Mouse (Mus musculus) embryonic stem cell, embryonic (primary cell): ENCODE data around the gene Rtkn.

Experiments used
- CTCF ChIA-PET, 4 experiments: fragments of 300-600 bp in 2 of 4; fragments of 350-600 bp in 2 of 4; sonication (Branson Sonifier 250); formaldehyde crosslinking; loops; one replicate each; lab custom pipeline; 2022; ENCODE audit warnings: inconsistent platforms in 2 of 4; lab: Charles Lee
- POLR2A ChIA-PET, 4 experiments: fragments of 300-600 bp in 2 of 4; fragments of 350-600 bp in 2 of 4; sonication (Branson Sonifier 250); formaldehyde crosslinking; loops; one replicate each; lab custom pipeline; 2022; ENCODE audit warnings: antibody characterized with exemption in 4 of 4, inconsistent platforms in 1 of 4; lab: Charles Lee

The Rtkn gene

DNA sequence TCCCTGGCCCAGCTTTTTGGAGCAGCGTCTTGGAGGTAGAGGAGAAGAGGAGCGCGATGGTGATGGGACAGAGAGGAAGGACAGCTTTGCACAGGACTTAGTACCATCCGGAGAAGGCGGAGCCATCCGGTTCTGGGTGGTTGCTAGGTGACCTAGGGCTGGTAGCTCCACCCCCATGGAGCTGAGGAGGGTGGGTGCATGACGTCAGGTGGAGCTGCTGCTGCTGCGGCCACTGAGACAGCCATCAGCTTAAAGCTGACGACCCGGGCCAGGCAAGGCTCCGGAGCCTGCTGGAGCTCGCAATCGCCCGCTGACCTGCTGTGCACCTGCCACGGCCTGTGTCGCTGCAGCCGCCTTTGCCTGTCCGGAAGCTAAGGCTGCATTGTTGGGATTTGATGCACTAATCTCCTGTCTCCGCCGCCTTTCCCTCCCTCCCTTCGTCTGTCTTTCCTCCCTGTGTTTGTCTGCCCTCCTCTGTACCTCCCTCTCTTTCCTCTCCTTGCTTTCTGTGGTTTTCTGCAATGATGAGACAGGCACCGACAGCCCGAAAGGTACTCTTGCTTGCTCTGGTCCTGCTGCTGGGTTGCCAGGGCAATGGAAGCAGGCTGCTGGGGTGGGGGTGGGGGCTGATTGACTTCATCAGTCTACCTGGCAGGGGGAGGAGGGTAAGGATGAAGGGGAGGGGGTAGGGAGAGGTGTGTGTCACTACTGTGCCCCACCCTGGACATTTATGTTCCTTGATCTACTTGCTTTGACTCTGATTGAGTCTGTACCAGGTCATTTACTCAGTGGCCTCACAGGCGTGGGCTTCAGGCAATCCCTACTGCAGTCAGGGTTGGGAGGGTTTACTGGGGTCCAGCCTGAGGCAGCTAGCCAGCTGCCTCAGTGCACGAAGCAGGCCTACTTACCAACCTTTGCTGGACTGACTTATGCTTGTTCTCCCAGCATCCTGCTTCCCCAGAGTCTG lies 50.9 kb downstream of the Rtkn start:
- POLR2A ChIA-PET = interaction anchor here in 3 of 4 experiments (0.5 to 3.3 kb wide), 20 partner anchors 8 to 534 kb away, joined by 3 to 12 read pairs (median 4); partner anchors contain the start of genes Aup1 (in 1 of the 3), Dctn1 (in 1 of the 3), Mob1a (in 1 of the 3) and Mthfd2 (in 1 of the 3)
- CTCF ChIA-PET = interaction anchor here in 3 of 4 experiments (0.5 to 3.2 kb wide), 17 partner anchors 8 to 190 kb away, joined by 3 to 15 read pairs (median 4); partner anchors contain the start of gene Dctn1 (in 3 of the 3)

DNA sequence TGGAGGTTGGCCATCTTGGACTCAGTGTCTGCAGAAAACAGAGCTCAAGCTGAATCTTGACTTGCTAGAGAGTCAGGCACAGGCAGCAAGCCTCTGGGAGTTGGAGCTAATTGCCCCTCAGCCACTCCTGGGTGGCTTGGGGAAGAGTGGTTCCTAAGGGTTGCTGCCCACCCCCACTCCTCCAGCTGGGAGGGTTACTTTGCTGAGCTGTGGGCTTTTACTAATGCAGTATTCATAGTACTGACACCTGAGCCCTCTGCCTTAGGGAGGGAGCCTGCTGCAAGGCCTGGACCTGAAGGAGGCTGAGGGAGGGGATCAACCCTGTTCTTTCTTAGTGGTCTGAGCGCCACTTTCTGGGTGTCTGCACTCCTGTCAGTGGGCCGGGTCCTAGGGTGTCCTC lies 51.7 kb downstream of the Rtkn start:
- ChIA-PET CTCF (interaction anchor here in 1 of 4 experiments (3.2 kb wide), 1 partner anchor 78 kb away, joined by 15 read pairs; no protein-coding TSS in a partner anchor), POLR2A (interaction anchor here in 2 of 4 experiments (1.4 to 2.0 kb wide), 3 partner anchors 15 to 66 kb away, joined by 4 to 8 read pairs (median 4); partner anchors contain the start of gene Wbp1 (in 1 of the 2))

DNA sequence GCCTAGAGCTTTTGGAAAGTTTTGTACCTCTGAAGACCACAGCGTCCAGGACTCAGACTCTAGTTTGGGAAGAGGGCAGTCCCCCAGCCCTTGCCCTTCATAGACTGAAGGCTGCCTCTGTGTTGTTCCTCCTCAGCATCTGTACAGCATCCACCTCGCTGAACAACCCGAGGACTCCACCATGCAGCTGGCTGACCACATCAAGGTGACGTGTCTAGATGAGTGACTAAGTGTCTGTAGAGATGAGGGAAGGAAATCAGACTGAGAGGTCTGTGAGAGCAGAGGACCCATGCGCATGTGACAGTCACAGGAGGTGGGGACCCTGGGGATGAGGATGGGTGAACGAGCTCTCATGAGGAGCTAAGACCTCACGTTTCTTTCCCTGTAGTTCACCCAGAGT lies 58.3 kb downstream of the Rtkn start:
- ChIA-PET POLR2A (interaction anchor here in 1 of 4 experiments (0.6 to 1.7 kb wide), 2 partner anchors 73 to 266 kb away, joined by 5 read pairs; partner anchors contain the start of gene Wbp1), CTCF (interaction anchor here in 1 of 4 experiments (1.0 to 1.1 kb wide), 2 partner anchors 21 to 71 kb away, joined by 3 to 5 read pairs; no protein-coding TSS in a partner anchor)

DNA sequence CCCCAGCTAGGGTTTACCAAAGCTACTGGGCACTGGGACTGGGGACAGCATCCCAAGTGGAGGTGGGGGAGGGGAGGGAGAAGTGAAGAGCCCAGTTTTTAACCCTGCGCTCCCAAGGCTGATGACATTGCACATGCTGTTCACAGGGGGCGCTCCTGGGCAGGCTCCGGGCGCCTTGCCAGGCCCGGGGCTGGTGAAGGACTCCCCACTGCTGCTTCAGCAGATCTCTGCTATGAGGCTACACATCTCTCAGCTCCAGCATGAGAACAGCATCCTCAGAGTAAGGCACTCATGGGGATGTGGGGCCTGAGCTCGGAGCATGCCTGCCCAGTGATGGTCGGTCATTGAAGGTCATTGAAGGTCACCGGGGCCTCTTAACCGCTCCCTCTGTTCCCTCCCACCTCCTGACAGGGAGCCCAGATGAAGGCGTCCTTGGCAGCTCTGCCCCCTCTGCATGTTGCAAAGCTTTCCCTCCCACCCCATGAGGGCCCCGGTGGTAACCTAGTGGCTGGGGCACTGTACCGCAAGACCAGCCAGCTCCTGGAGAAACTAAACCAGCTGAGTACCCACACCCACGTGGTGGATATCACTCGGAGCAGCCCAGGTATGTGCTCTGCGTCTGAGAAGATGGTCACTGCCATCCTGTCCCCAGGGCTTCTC lies 62.2 kb downstream of the Rtkn start:
- ChIA-PET CTCF (interaction anchor here (0.5 to 3.0 kb wide), 21 partner anchors 11 to 280 kb away, joined by 3 to 12 read pairs (median 3); partner anchors contain the start of genes 1700003E16Rik (in 1 of the 4), Ccdc142 (in 1 of the 4), Dctn1 (in 1 of the 4) and Gm42688 (in 1 of the 4)), POLR2A (interaction anchor here in 3 of 4 experiments (0.5 to 1.3 kb wide), 5 partner anchors 9 to 129 kb away, joined by 3 to 7 read pairs (median 3); partner anchors contain the start of genes Ccdc142 (in 1 of the 3) and Gm42688 (in 1 of the 3))
